Mouse (Mus musculus) liver, postnatal 0 days (tissue): ENCODE results near the gene Epsti1. TPM values are rescaled to one million over a fixed set of nuclear protein-coding genes. Genes with fewer than 3 reads are reported as not detected.
A peak's percentile ranks its signal among the peaks of the same experiment; 100 is the strongest.

Experiments
- ATAC-seq: fragments of 200-750 bp; cut with Nextera tagmentation; 2 replicates; pipeline ENCODE4 v1.8.0; 2017; ENCODE audit warnings: mild to moderate bottlenecking, moderate library complexity
- DNase-seq: peaks from one replicate; pipeline ENCODE4 v3.0.0-alpha.2; 2016
- H3K27ac ChIP-seq: fragments of 300-500 bp; sonication (generic); 2 replicates; pipeline ENCODE4 v1.5.1; 2014; ENCODE audit warnings: antibody characterized with exemption, moderate library complexity, mild to moderate bottlenecking, low read depth
- H3K27me3 ChIP-seq: fragments of 300-500 bp; sonication (generic); 2 replicates; pipeline ENCODE4 v1.6.1; 2014; ENCODE audit warnings: low read length, control low read depth, mixed read lengths; ENCODE audit not compliant: insufficient read depth
- H3K36me3 ChIP-seq: fragments of 300-500 bp; sonication (generic); replicated peaks from 2 replicates; pipeline ENCODE4 v1.6.1; 2014; ENCODE audit warnings: mild to moderate bottlenecking, control low read depth, low read length, moderate library complexity, mixed read lengths; ENCODE audit not compliant: insufficient read depth
- H3K4me1 ChIP-seq: fragments of 300-500 bp; sonication (generic); 2 replicates; pipeline ENCODE4 v1.6.1; 2014; ENCODE audit warnings: antibody characterized with exemption, mild to moderate bottlenecking, control low read depth; ENCODE audit not compliant: insufficient read depth
- H3K4me2 ChIP-seq: fragments of 300-500 bp; sonication (generic); 2 replicates; pipeline ENCODE4 v1.6.1; 2014; ENCODE audit warnings: low read depth, mild to moderate bottlenecking, low read length, moderate library complexity, mixed read lengths
- H3K4me3 ChIP-seq: fragments of 300-500 bp; sonication (generic); 2 replicates; pipeline ENCODE4 v1.5.1; 2014; ENCODE audit warnings: low read depth, low read length
- H3K9ac ChIP-seq: fragments of 300-500 bp; sonication (generic); replicated peaks from 2 replicates; pipeline ENCODE4 v1.6.1; 2014; ENCODE audit warnings: mild to moderate bottlenecking, moderate library complexity
- H3K9me3 ChIP-seq: fragments of 300-500 bp; sonication (generic); 2 replicates; pipeline ENCODE4 v1.6.1; 2016; ENCODE audit warnings: mild to moderate bottlenecking, control low read depth, low read length, mixed read lengths
- CTCF ChIP-seq: sonication (generic); IDR thresholded peaks from 2 replicates; pipeline ENCODE4 v1.5.1; 2016; ENCODE audit warnings: antibody characterized with exemption, low read depth
- EP300 ChIP-seq: IDR thresholded peaks from 2 replicates; pipeline ENCODE4 v1.6.1; 2016; ENCODE audit warnings: antibody characterized with exemption, low read depth, mild to moderate bottlenecking
- WGBS: fragments of 180-500 bp; shearing (Covaris S2); extraction: QIAGEN DNeasy Blood & Tissue Kit; methylation state at CpG from one replicate; pipeline ENCODE4 v1.1.7; 2014; ENCODE audit not compliant: insufficient replicate concordance; 5-methylcytosine and 5-hydroxymethylcytosine counted together
- polyA plus RNA-seq: library from polyadenylated mRNA; unstranded; fragments of >200 nt; fragmentation: Nextera tagmentation; extraction: Ambion mirVana; gene quantifications from 2 replicates; pipeline ENCODE4 v1.2.1, GENCODE M21; 2015

Epsti1 gene
- polyA plus RNA-seq, 1 experiment from 2014 or later, result 4.3 TPM

DNA sequence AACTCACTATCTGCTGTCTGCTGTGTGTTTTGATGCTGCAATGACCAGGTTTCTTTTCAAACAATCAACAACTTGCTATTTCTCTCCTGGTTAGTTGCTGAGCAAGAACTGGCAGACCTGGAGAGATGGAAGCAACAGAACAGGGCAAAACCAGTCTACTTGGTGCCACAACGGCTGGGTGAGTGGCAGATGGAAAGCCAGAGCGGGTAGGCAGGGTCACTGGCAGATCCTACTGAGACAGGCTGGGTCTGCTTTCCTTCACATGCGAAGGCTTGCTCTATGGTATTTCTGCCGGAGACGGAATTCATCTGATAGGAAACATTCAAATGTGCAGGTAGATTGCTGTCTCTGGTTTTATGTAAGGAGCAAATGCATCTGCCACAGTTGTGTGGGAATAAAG lies 24.6 kb downstream of the Epsti1 start:
- Histone ChIP-seq H3K4me3 (no peak overlapping the region), H3K9me3 (no peaks in the 10 kb centered on the region), H3K4me2 (no peak overlapping the region), H3K36me3 (no peaks in the 10 kb centered on the region), H3K4me1 (peaks cover 4% of the 10 kb centered on the region; the same call in 1 of the 2 replicates), H3K27me3 (no peaks in the 10 kb centered on the region), H3K9ac (no peak overlapping the region), H3K27ac (no peak overlapping the region)
- TF ChIP-seq CTCF (no peak), EP300 (no peak)
- DNase-seq (no peak), ATAC-seq (no peak)
- WGBS, result 76% methylated on average over 5 of the region's 5 CpGs

DNA sequence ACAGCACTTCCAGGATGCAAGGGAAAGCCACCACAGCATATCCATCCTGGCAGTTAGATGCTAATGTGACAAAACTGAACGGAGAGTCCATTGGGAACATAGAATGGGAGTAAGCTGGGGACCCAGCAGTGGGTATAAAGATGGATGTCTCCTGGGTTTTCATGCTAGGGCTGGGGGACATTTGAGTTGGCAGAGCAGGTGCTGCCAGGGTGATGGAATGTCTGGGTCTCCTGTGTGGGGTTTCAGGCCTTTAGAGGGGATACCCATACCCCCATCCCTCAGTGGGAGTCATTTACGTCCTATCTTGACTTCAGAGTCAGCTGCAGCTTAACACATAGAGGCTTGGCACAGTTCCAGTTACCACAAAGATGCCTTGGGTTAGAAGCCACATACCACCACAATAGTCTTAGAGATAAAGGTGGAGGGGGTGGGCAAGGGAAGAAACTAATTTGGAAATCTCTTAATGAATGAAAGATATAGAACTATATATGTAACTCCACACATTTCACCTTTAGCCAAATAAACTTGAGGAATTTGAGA lies 25.2 kb downstream of the Epsti1 start:
- 48% methylated on average over 2 of the region's 2 CpGs for WGBS
- Histone ChIP-seq H3K4me1 (peaks cover 4% of the 10 kb centered on the region; the same call in 1 of the 2 replicates), H3K9ac (no peak overlapping the region), H3K4me2 (no peak overlapping the region), H3K36me3 (no peaks in the 10 kb centered on the region), H3K9me3 (no peaks in the 10 kb centered on the region), H3K27me3 (no peaks in the 10 kb centered on the region), H3K4me3 (no peak overlapping the region), H3K27ac (no peak overlapping the region)
- TF ChIP-seq CTCF (no peak), EP300 (no peak)
- no peak for ATAC-seq
- no peak for DNase-seq

GRCm38 (mm10) chr14:77932150-77933047 lies 28.4 kb downstream of the Epsti1 start:
- Histone ChIP-seq H3K4me2 (no peak overlapping the region), H3K9me3 (no peaks in the 10 kb centered on the region), H3K4me3 (no peak overlapping the region), H3K9ac (no peak overlapping the region), H3K27me3 (no peaks in the 10 kb centered on the region), H3K4me1 (peaks cover 4% of the 10 kb centered on the region; the same call in 1 of the 2 replicates), H3K36me3 (no peaks in the 10 kb centered on the region), H3K27ac (no peak overlapping the region)
- ATAC-seq, result no peak
- 28% methylated on average over 12 of the region's 12 CpGs for WGBS
- TF ChIP-seq CTCF (no peak), EP300 (no peak)
- DNase-seq, result no peak

DNA sequence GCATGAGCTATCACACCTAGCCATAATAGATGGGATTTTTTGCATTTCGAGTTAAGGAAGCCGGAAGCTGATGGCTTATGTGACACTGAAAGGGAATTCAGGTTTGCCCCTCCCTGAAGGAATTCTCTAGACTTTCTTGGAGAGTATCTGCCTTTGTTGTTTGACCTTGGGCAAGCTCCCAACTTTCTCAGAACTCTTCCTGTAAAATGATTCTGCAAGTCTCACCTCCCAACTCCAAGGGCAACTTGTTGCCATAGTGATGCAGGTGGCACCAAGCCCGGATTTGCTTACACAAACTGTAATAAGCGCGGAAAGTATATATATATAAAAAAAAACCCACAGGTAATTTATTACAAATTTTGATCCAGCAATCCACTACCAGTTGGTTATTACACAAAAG lies 29.2 kb downstream of the Epsti1 start:
- WGBS, result 88% methylated on average over 5 of the region's 5 CpGs
- H3K4me2 ChIP-seq, result no peak overlapping the region
- no peak for TF ChIP-seq CTCF
- TF ChIP-seq EP300, result no peak
- H3K27me3 ChIP-seq, result no peaks in the 10 kb centered on the region
- H3K4me3 ChIP-seq, result no peak overlapping the region
- no peak for ATAC-seq
- no peak overlapping the region for H3K27ac ChIP-seq
- H3K9ac ChIP-seq, result no peak overlapping the region
- no peaks in the 10 kb centered on the region for H3K9me3 ChIP-seq
- no peaks in the 10 kb centered on the region for H3K36me3 ChIP-seq
- DNase-seq, result no peak
- peaks cover 4% of the 10 kb centered on the region; the same call in 1 of the 2 replicates for H3K4me1 ChIP-seq

GRCm38 (mm10) chr14:77934431-77934830 lies 30.4 kb downstream of the Epsti1 start:
- H3K4me2 ChIP-seq, result no peak overlapping the region
- DNase-seq (no peak), ATAC-seq (no peak)
- no peaks in the 10 kb centered on the region for H3K9me3 ChIP-seq
- no peaks in the 10 kb centered on the region for H3K27me3 ChIP-seq
- no peak overlapping the region for H3K27ac ChIP-seq
- WGBS, result 68% methylated on average over 3 of the region's 3 CpGs
- H3K9ac ChIP-seq, result no peak overlapping the region
- TF ChIP-seq CTCF, result no peak
- TF ChIP-seq EP300, result no peak
- no peaks in the 10 kb centered on the region for H3K36me3 ChIP-seq
- no peak overlapping the region for H3K4me3 ChIP-seq
- H3K4me1 ChIP-seq, result peaks cover 4% of the 10 kb centered on the region; the same call in 1 of the 2 replicates

DNA sequence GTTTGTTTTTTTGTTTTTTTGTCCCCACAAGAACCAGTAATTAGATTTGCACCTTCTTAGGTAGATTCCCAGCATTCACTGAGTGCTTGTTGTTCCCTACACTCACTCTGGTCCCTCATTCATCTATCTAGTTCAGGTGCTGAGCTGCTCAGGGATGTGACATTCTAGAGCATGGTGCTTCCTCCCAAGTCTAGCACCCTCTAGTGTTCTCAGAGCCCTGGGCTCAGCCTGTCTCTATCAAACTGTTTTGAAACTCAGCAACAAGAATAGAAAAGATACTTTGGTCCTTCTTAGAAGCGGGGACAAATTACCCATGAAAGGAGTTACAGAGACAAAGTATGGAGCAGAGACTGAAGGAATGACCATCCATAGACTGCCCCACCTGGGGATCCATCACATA lies 37.1 kb downstream of the Epsti1 start:
- Histone ChIP-seq H3K27ac (no peak overlapping the region), H3K4me1 (no peaks in the 10 kb centered on the region), H3K27me3 (no peaks in the 10 kb centered on the region), H3K4me3 (no peak overlapping the region), H3K4me2 (no peak overlapping the region), H3K9ac (no peak overlapping the region), H3K36me3 (no peaks in the 10 kb centered on the region), H3K9me3 (no peaks in the 10 kb centered on the region)
- no peak for DNase-seq
- TF ChIP-seq EP300, result no peak
- 0 out of 2 replicates have a peak, but pooled peaks have one; percentile 26 for TF ChIP-seq CTCF
- 75% methylated on average over 1 of the region's 1 CpGs for WGBS
- no peak for ATAC-seq
